Mouse (Mus musculus): ENCODE measurements around the gene Ackr1. TPM values are rescaled to one million over a fixed set of nuclear protein-coding genes. Genes with fewer than 3 reads are reported as not detected.
"Not testable (repeated sequence)": the region's sequence is repeated elsewhere in the genome, so short reads cannot be mapped to it uniquely, and the experiment has no call there.

Gene Ackr1
- polyA plus RNA-seq, 1 experiment from 2014 or later: 1.9 TPM

DNA sequence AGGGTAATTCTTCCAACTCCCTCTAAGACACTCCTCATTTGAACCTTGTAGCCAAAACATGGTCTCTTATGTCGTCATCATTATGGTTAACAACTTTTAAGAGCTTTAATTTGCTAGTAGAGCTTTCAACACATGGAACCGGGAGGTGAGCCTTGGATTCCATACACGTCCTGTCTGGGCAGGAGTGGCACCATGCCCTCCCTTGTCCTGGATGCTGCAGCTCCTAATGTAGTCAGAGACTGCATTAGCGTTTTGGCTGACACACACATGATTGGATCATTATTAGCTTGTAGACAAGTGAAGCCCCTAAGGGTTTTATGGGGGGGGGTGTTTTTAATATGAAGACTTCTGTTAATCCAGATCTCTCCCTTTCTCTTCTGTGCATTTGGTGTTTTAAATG, 8.6 kb downstream of the Ackr1 start:
- WGBS: 61% methylated on average over 4 of the region's 4 CpGs
- Histone ChIP-seq H3K27ac (ENCODE audit: low read length) (no peak overlapping the region), H3K4me2 (replicated peaks; ENCODE audit: low read depth, low read length) (no peak overlapping the region), H3K4me3 (ENCODE audit: low read depth, low read length) (no peak overlapping the region), H3K9ac (replicated peaks; ENCODE audit: low read depth, low read length) (no peak overlapping the region), H3K27me3 (ENCODE audit: control insufficient read depth, insufficient read depth, low read length) (no peaks in the 10 kb centered on the region), H3K36me3 (ENCODE audit: control insufficient read depth, insufficient read depth, low read length) (no peaks in the 10 kb centered on the region), H3K9me3 (ENCODE audit: control insufficient read depth, low read depth, low read length) (no peaks in the 10 kb centered on the region), H3K4me1 (ENCODE audit: control insufficient read depth, insufficient read depth, low read length) (no peaks in the 10 kb centered on the region)
- no peak for ATAC-seq (ENCODE audit: insufficient number of reproducible peaks, insufficient read depth, low FRiP score, low read depth)

DNA sequence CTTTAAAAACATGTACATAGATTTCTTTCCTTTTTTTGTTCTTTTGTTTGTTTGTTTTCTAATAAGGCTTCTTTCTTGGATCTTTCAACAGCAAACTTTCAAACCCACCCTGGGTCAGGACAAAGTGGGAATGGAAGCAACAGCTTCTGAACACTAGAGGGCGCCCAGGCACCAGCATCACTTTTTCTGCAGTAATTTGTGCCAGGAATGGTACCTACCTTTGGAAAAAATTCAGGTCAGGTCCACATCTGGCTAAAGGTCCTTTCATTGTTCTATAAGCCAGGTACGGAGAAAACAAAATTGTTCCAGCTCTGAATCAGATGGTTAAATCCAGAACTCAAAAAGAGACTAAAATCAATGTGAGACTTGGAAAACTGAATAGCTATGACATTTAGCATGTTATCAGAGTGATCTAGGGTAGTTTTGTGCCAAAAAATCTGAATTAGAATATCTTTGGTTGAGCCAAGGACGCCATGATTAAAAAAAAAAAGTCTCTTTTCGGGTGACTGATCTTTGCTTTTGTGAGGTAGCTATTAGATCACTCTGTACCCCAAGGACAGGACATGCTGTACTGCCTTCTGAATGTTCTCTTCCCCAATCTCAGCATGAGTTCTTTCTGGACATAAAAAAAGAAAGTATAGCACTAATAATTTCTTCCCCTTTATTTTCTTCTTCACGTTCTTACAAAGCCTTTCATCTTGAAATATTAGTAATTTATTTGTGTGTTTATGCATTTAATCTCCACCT, 9.5 kb downstream of the Ackr1 start:
- Histone ChIP-seq H3K9me3 (ENCODE audit: control insufficient read depth, low read depth, low read length) (no peaks in the 10 kb centered on the region), H3K4me3 (ENCODE audit: low read depth, low read length) (no peak overlapping the region), H3K36me3 (ENCODE audit: control insufficient read depth, insufficient read depth, low read length) (no peaks in the 10 kb centered on the region), H3K27ac (ENCODE audit: low read length) (no peak overlapping the region), H3K27me3 (ENCODE audit: control insufficient read depth, insufficient read depth, low read length) (no peaks in the 10 kb centered on the region), H3K4me1 (ENCODE audit: control insufficient read depth, insufficient read depth, low read length) (no peaks in the 10 kb centered on the region), H3K4me2 (replicated peaks; ENCODE audit: low read depth, low read length) (no peak overlapping the region), H3K9ac (replicated peaks; ENCODE audit: low read depth, low read length) (no peak overlapping the region)
- WGBS: 34% methylated on average over 5 of the region's 5 CpGs
- ATAC-seq (ENCODE audit: insufficient number of reproducible peaks, insufficient read depth, low FRiP score, low read depth): no peak

DNA sequence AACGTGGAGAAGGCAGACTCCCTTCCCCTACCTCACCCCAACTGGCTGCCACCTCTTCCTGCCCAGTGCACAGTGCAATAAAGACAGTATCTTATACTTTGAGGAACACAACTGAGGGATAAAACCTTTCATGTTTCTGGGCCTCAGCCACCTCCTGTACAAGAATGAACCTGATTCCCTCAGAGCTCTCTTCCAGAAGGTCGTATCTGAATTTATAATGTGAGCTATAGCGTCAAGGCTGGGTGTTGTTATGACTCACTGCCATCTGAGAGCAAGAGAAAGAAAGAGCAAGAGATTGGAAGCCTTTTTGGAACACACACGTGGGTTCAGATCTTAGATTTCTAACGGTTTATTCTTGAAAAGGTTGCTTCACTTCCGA, 11.3 kb downstream of the Ackr1 start:
- WGBS: 71% methylated on average over 6 of the region's 6 CpGs

DNA sequence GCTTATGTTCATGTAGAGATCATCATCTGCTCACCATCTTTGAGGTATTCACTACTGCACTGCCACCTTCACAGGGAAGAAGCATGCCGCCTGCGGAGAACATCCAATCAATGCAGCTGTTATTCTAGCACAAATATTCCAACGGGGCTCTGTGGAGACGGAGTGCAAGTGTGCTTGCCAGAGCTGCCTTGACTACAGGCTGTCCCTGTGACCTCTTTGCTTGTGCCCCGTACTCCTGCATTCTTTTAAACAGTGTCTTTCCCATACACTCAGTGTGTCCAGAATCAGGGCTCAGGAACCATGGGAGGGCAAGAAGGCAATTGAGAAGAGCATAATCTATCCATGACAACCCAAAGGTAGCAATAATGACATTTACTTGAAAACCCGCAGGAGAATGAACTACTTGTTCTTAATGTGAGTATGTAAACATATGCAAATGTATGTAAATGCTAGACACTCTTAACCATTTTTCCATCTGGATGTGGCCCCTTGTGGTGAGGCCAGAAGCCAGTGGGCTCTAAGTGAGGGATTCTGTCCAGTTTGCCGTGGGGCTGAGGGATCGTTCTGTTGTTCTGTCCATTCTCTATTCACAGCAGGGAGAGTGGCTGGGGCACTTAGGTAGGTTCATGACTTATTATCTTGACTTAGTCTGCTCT, 11.8 kb downstream of the Ackr1 start:
- WGBS: 66% methylated on average over 8 of the region's 8 CpGs
- Histone ChIP-seq H3K4me2 (replicated peaks; ENCODE audit: low read depth, low read length) (no peak overlapping the region), H3K4me3 (ENCODE audit: low read depth, low read length) (no peak overlapping the region), H3K27ac (ENCODE audit: low read length) (no peak overlapping the region), H3K4me1 (ENCODE audit: control insufficient read depth, insufficient read depth, low read length) (no peaks in the 10 kb centered on the region), H3K9me3 (ENCODE audit: control insufficient read depth, low read depth, low read length) (no peaks in the 10 kb centered on the region), H3K36me3 (ENCODE audit: control insufficient read depth, insufficient read depth, low read length) (no peaks in the 10 kb centered on the region), H3K27me3 (ENCODE audit: control insufficient read depth, insufficient read depth, low read length) (no peaks in the 10 kb centered on the region), H3K9ac (replicated peaks; ENCODE audit: low read depth, low read length) (no peak overlapping the region)
- ATAC-seq (ENCODE audit: insufficient number of reproducible peaks, insufficient read depth, low FRiP score, low read depth): no peak

More for the DNA sequence above, 11.3 kb downstream of the Ackr1 start:
- no peak for ATAC-seq (ENCODE audit: insufficient number of reproducible peaks, insufficient read depth, low FRiP score, low read depth)
- Histone ChIP-seq H3K36me3 (ENCODE audit: control insufficient read depth, insufficient read depth, low read length) (no peaks in the 10 kb centered on the region), H3K9ac (replicated peaks; ENCODE audit: low read depth, low read length) (no peak overlapping the region), H3K4me2 (replicated peaks; ENCODE audit: low read depth, low read length) (no peak overlapping the region), H3K9me3 (ENCODE audit: control insufficient read depth, low read depth, low read length) (no peaks in the 10 kb centered on the region), H3K4me3 (ENCODE audit: low read depth, low read length) (no peak overlapping the region), H3K27ac (ENCODE audit: low read length) (no peak overlapping the region), H3K27me3 (ENCODE audit: control insufficient read depth, insufficient read depth, low read length) (no peaks in the 10 kb centered on the region), H3K4me1 (ENCODE audit: control insufficient read depth, insufficient read depth, low read length) (no peaks in the 10 kb centered on the region)

DNA sequence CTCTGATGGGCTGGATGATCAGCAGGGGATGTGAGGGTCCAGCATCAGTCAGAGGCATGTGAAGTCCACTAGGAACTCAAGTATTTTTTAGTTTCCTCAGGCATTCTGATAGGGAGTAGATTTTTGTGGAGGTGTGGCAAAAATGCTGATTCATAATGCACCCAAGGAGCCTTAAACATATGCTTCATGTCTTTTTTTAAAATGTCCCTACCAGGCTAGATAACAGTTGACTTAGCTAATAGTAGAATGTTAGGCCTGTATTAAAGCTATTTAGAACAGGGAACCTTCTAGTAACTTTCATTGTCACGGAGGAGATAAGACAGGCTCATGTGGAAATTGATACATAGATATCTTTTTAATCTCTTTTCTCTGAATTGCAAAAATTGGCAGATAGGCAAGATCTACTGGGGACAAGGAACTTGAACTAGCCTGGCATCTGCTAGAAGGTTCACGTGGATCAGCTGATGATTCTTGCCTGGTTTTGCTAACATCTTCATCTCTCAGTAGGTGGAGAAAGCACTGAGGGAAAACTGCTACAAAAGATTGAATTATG, 15.5 kb downstream of the Ackr1 start:
- no peak overlapping the region for H3K9ac ChIP-seq (replicated peaks; ENCODE audit: low read depth, low read length)
- no peaks in the 10 kb centered on the region for H3K27me3 ChIP-seq (ENCODE audit: control insufficient read depth, insufficient read depth, low read length)
- H3K9me3 ChIP-seq (ENCODE audit: control insufficient read depth, low read depth, low read length): no peaks in the 10 kb centered on the region
- no peak overlapping the region for H3K4me3 ChIP-seq (ENCODE audit: low read depth, low read length)
- no peak for ATAC-seq (ENCODE audit: insufficient number of reproducible peaks, insufficient read depth, low FRiP score, low read depth)
- WGBS: 87% methylated on average over 2 of the region's 2 CpGs
- no peak overlapping the region for H3K4me2 ChIP-seq (replicated peaks; ENCODE audit: low read depth, low read length)
- H3K36me3 ChIP-seq (ENCODE audit: control insufficient read depth, insufficient read depth, low read length): no peaks in the 10 kb centered on the region
- no peaks in the 10 kb centered on the region for H3K4me1 ChIP-seq (ENCODE audit: control insufficient read depth, insufficient read depth, low read length)
- H3K27ac ChIP-seq (ENCODE audit: low read length): no peak overlapping the region

DNA sequence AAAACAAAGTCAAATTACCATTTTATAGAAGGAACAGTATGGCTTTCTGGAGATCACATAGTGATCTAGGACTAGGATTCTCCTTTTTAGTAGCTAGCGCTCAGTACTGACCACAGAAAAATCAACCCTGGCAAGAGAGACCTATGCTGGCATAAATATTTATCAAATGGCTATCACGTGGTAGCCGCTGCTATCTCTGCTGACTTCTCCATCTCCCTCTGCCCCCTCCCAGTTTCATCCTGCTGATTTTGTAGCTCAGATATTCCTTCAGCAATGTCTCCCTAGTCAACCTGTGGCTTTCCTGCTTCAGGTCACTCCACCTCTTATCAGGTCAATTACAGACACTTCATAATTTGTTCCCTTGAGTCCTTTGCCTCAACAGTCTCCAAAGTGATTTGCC, 17.8 kb downstream of the Ackr1 start:
- H3K4me1 ChIP-seq (ENCODE audit: control insufficient read depth, insufficient read depth, low read length): no peaks in the 10 kb centered on the region
- no peak overlapping the region for H3K9ac ChIP-seq (replicated peaks; ENCODE audit: low read depth, low read length)
- no peaks in the 10 kb centered on the region for H3K9me3 ChIP-seq (ENCODE audit: control insufficient read depth, low read depth, low read length)
- H3K4me3 ChIP-seq (ENCODE audit: low read depth, low read length): no peak overlapping the region
- H3K27ac ChIP-seq (ENCODE audit: low read length): no peak overlapping the region
- 61% methylated on average over 3 of the region's 3 CpGs for WGBS
- no peaks in the 10 kb centered on the region for H3K27me3 ChIP-seq (ENCODE audit: control insufficient read depth, insufficient read depth, low read length)
- ATAC-seq (ENCODE audit: insufficient number of reproducible peaks, insufficient read depth, low FRiP score, low read depth): no peak
- no peaks in the 10 kb centered on the region for H3K36me3 ChIP-seq (ENCODE audit: control insufficient read depth, insufficient read depth, low read length)
- H3K4me2 ChIP-seq (replicated peaks; ENCODE audit: low read depth, low read length): no peak overlapping the region

DNA sequence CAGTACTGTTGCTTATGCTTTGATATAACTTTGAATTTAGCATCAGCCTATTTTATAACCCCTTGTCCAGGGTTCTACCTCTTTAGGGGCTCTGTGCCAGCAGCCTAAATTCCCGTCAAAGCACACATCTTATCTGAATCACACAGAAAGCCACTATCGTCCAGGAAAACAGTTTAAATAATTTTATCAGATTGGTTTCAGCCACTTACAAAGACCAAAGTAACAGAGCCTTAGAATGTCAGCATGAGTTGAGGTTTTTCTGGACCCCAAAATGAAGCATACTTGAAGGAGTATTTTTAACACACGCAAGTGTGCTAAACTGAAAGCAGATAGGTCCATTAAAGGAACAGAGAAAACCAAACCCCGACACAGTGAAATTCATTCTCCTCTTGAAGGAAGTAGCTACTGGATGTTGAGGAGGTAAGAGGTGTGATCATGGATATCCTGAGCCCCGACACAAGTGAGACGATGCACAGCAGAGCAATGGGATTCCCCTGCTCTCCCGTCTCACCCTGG, 20.0 kb downstream of the Ackr1 start:
- not testable (repeated sequence) for H3K4me1 ChIP-seq (ENCODE audit: control insufficient read depth, insufficient read depth, low read length); H3K36me3 ChIP-seq (ENCODE audit: control insufficient read depth, insufficient read depth, low read length); H3K27ac ChIP-seq (ENCODE audit: low read length); H3K9me3 ChIP-seq (ENCODE audit: control insufficient read depth, low read depth, low read length); H3K4me3 ChIP-seq (ENCODE audit: low read depth, low read length); ATAC-seq (ENCODE audit: insufficient number of reproducible peaks, insufficient read depth, low FRiP score, low read depth); H3K27me3 ChIP-seq (ENCODE audit: control insufficient read depth, insufficient read depth, low read length); H3K4me2 ChIP-seq (replicated peaks; ENCODE audit: low read depth, low read length); H3K9ac ChIP-seq (replicated peaks; ENCODE audit: low read depth, low read length)
- WGBS: 71% methylated on average over 7 of the region's 7 CpGs

DNA sequence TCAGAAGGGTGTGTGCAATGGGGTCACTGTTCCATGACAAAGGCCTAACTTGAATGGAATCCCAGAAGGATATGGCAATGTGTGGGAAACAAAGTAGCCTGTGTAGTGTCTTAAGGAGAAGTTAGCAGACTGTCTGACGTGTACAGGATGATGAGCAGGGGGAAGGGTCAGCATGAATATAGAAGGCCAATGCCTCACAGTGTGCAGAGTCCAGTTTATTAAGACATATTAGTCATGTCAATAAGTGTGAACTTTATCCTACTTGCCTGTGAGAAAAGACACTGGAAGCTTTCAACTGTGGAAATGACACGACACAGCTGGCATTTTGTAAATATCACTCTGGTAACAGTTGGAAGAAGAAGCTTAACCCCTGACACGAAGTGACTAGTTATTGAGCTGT, 30.8 kb downstream of the Ackr1 start:
- not testable (repeated sequence) for H3K27me3 ChIP-seq (ENCODE audit: control insufficient read depth, insufficient read depth, low read length); H3K27ac ChIP-seq (ENCODE audit: low read length); H3K4me1 ChIP-seq (ENCODE audit: control insufficient read depth, insufficient read depth, low read length); H3K4me2 ChIP-seq (replicated peaks; ENCODE audit: low read depth, low read length); H3K4me3 ChIP-seq (ENCODE audit: low read depth, low read length); H3K36me3 ChIP-seq (ENCODE audit: control insufficient read depth, insufficient read depth, low read length); H3K9me3 ChIP-seq (ENCODE audit: control insufficient read depth, low read depth, low read length); H3K9ac ChIP-seq (replicated peaks; ENCODE audit: low read depth, low read length)
- peak; percentile 77; the same call in 1 of the 2 replicates for ATAC-seq (ENCODE audit: insufficient number of reproducible peaks, insufficient read depth, low FRiP score, low read depth)
- 16% methylated on average over 3 of the region's 3 CpGs for WGBS

Data from stomach, embryonic 14.5 days (tissue).